Mouse (Mus musculus): ENCODE measurements around the gene Macrod1.

GRCm38 (mm10) chr19:7088558-7088957 is 31.9 kb downstream of the Macrod1 start:
- TF ChIP-seq POLR2A (IDR thresholded peaks at IDR 0.05; ENCODE audit: low read depth, low read length) (no peak), CTCF (IDR thresholded peaks at IDR 0.05; ENCODE audit: extremely low read depth, insufficient read depth, insufficient read length, insufficient replicate concordance) (no peak)

All from spleen, adult 2 months (tissue).